Mouse (Mus musculus) CH12.LX (cell line): ENCODE data around the gene Iqca. TPM values are rescaled to one million over a fixed set of nuclear protein-coding genes. Genes with fewer than 3 reads are reported as not detected.
A peak's percentile ranks its signal among the peaks of the same experiment; 100 is the strongest.

Experiments
- DNase-seq: peaks from one replicate; pipeline ENCODE4 v3.0.0-alpha.2; 2013; ENCODE audit errors: extremely low read depth
- H3K27ac ChIP-seq: 2 replicates; pipeline ENCODE4 v1.5.1; 2012; ENCODE audit warnings: low read depth, mild to moderate bottlenecking, control low read depth, moderate library complexity; ENCODE audit not compliant: insufficient read depth
- H3K27me3 ChIP-seq: replicated peaks from 2 replicates; pipeline ENCODE3; 2012; ENCODE audit warnings: inconsistent platforms
- H3K36me3 ChIP-seq, 2 experiments: replicated peaks in 1 of 2; 2 replicates each; pipeline versions ENCODE3 to v1.6.1; 2012; ENCODE audit warnings: inconsistent platforms in 1 of 2, low read length in 1 of 2, mild to moderate bottlenecking in 1 of 2, mixed read lengths in 1 of 2, moderate library complexity in 1 of 2; ENCODE audit not compliant: control insufficient read depth in 1 of 2, insufficient read depth in 1 of 2
- H3K4me1 ChIP-seq, 2 experiments: 2 replicates each; pipeline ENCODE4 v1.6.1; 2012; ENCODE audit warnings: inconsistent platforms in 1 of 2, moderate library complexity in 1 of 2; ENCODE audit not compliant: insufficient read depth in 2 of 2, control insufficient read depth in 1 of 2
- H3K4me2 ChIP-seq: 2 replicates; pipeline ENCODE4 v1.6.1; 2012; ENCODE audit warnings: low read depth, mild to moderate bottlenecking, control low read depth; ENCODE audit not compliant: poor library complexity, insufficient read depth, severe bottlenecking
- H3K4me3 ChIP-seq, 3 experiments: fragments of 150-350 bp in 1 of 3; sonication (generic) in 1 of 3; replicated peaks in 1 of 3; 2 replicates each; pipeline versions ENCODE3 to v1.5.1; 2011 to 2012; ENCODE audit warnings: low read depth in 2 of 3, low read length in 2 of 3, mild to moderate bottlenecking in 2 of 3, moderate library complexity in 2 of 3, control low read depth in 1 of 3, improper control_type of control experiment in 1 of 3, inconsistent platforms in 1 of 3, mixed read lengths in 1 of 3; ENCODE audit not compliant: poor library complexity in 1 of 3
- H3K79me2 ChIP-seq: replicated peaks from 2 replicates; pipeline ENCODE4 v1.6.1; 2012; ENCODE audit warnings: mild to moderate bottlenecking, moderate library complexity; ENCODE audit not compliant: control insufficient read depth, poor library complexity, insufficient read depth, severe bottlenecking; ENCODE audit errors: extremely low read depth
- H3K9ac ChIP-seq: 2 replicates; pipeline ENCODE4 v1.6.1; 2012; ENCODE audit warnings: low read depth, mild to moderate bottlenecking, control low read depth, moderate library complexity; ENCODE audit not compliant: insufficient read depth
- H3K9me3 ChIP-seq: replicated peaks from 2 replicates; pipeline ENCODE3; 2012; ENCODE audit warnings: low read length, inconsistent platforms, mixed read lengths
- BHLHE40 ChIP-seq: IDR thresholded peaks from 2 replicates; pipeline ENCODE4 v1.6.1; 2011; ENCODE audit warnings: mild to moderate bottlenecking, low read depth, low read length, improper control_type of control experiment
- CTCF ChIP-seq, 2 experiments: IDR thresholded peaks in 1 of 2; conservative IDR thresholded peaks in 1 of 2; 2 replicates each; pipeline ENCODE4 v1.5.1; 2011 to 2012; ENCODE audit warnings: low read depth in 2 of 2, low read length in 2 of 2, improper control_type of control experiment in 1 of 2, inconsistent platforms in 1 of 2, mild to moderate bottlenecking in 1 of 2, moderate library complexity in 1 of 2
- EP300 ChIP-seq: IDR thresholded peaks from 2 replicates; pipeline ENCODE4 v1.6.1; 2011; ENCODE audit warnings: low read length, improper control_type of control experiment
- GABPA ChIP-seq: IDR thresholded peaks from 2 replicates; pipeline ENCODE4 v1.6.1; 2012; ENCODE audit warnings: low read depth, low read length, improper control_type of control experiment, inconsistent platforms; ENCODE audit not compliant: insufficient replicate concordance
- HCFC1 ChIP-seq: IDR thresholded peaks from 2 replicates; pipeline ENCODE4 v1.6.1; 2012; ENCODE audit warnings: low read depth, mild to moderate bottlenecking, inconsistent platforms, low read length, improper control_type of control experiment
- JUND ChIP-seq: conservative IDR thresholded peaks from 2 replicates; pipeline ENCODE4 v1.6.1; 2011; ENCODE audit warnings: low read depth, low read length, improper control_type of control experiment
- KAT2A ChIP-seq: IDR thresholded peaks from 2 replicates; pipeline ENCODE4 v1.6.1; 2012; ENCODE audit warnings: low read length, improper control_type of control experiment, inconsistent platforms; ENCODE audit not compliant: insufficient replicate concordance
- MAX ChIP-seq: IDR thresholded peaks from 2 replicates; pipeline ENCODE4 v1.6.1; 2011; ENCODE audit warnings: low read length, improper control_type of control experiment
- MAZ ChIP-seq: IDR thresholded peaks from 2 replicates; pipeline ENCODE4 v1.6.1; 2012; ENCODE audit warnings: low read depth, mild to moderate bottlenecking, inconsistent platforms, low read length, improper control_type of control experiment, moderate library complexity
- MEF2A ChIP-seq: IDR thresholded peaks from 2 replicates; pipeline ENCODE4 v1.6.1; 2014; ENCODE audit warnings: low read depth, mild to moderate bottlenecking, inconsistent platforms, low read length, improper control_type of control experiment, borderline replicate concordance
- MXI1 ChIP-seq: IDR thresholded peaks from 2 replicates; pipeline ENCODE4 v1.6.1; 2011; ENCODE audit warnings: mild to moderate bottlenecking, low read depth, low read length, improper control_type of control experiment
- NELFE ChIP-seq: IDR thresholded peaks from 2 replicates; pipeline ENCODE4 v1.6.1; 2011; ENCODE audit warnings: low read depth, low read length, improper control_type of control experiment
- NRF1 ChIP-seq: IDR thresholded peaks from 2 replicates; pipeline ENCODE4 v1.6.1; 2014; ENCODE audit warnings: low read depth, mild to moderate bottlenecking, inconsistent platforms, low read length, improper control_type of control experiment, moderate library complexity
- POLR2AphosphoS2 ChIP-seq: IDR thresholded peaks from 2 replicates; pipeline ENCODE4 v1.6.1; 2011; ENCODE audit warnings: low read depth, low read length, improper control_type of control experiment
- RAD21 ChIP-seq: IDR thresholded peaks from 2 replicates; pipeline ENCODE4 v1.6.1; 2011; ENCODE audit warnings: low read depth, mild to moderate bottlenecking, low read length, improper control_type of control experiment, moderate library complexity
- SIN3A ChIP-seq: IDR thresholded peaks from 2 replicates; pipeline ENCODE4 v1.6.1; 2012; ENCODE audit warnings: low read length, improper control_type of control experiment, inconsistent platforms
- SMC3 ChIP-seq: IDR thresholded peaks from 2 replicates; pipeline ENCODE4 v1.6.1; 2011; ENCODE audit warnings: low read depth, low read length, improper control_type of control experiment
- TBP ChIP-seq: conservative IDR thresholded peaks from 2 replicates; pipeline ENCODE4 v1.6.1; 2011; ENCODE audit warnings: low read depth, low read length, improper control_type of control experiment
- TCF12 ChIP-seq: IDR thresholded peaks from 2 replicates; pipeline ENCODE4 v1.6.1; 2014; ENCODE audit warnings: low read depth, mild to moderate bottlenecking, inconsistent platforms, low read length, improper control_type of control experiment
- USF1 ChIP-seq: IDR thresholded peaks from 2 replicates; pipeline ENCODE4 v1.6.1; 2014; ENCODE audit warnings: low read depth, mild to moderate bottlenecking, inconsistent platforms, low read length, improper control_type of control experiment
- ZNF384 ChIP-seq: IDR thresholded peaks from 2 replicates; pipeline ENCODE4 v1.6.1; 2012; ENCODE audit warnings: low read depth, low read length, improper control_type of control experiment, inconsistent platforms
- dilution Hi-C: fragments of 300-500 bp; cut with MboI; formaldehyde crosslinking; loops from 2 replicates; pipeline ENCODE4 v1.14.3; 2020; ENCODE audit warnings: low sequenced_read_pairs; ENCODE audit not compliant: extremely low pct_unique_long_range_greater_than_20kb, extremely low pct_ligation_motif_present
- in situ Hi-C: fragments of 300-500 bp; cut with MboI; formaldehyde crosslinking; loops from 3 replicates; pipeline ENCODE4 v1.14.3; 2019; ENCODE audit warnings: low sequenced_read_pairs, low pct_ligation_motif_present, low pct_unique_long_range_greater_than_20kb, mixed read lengths
- polyA plus RNA-seq: library from polyadenylated mRNA; unstranded; fragments of >175 nt; gene quantifications from 2 replicates; pipeline ENCODE4 v1.2.1, GENCODE M21; 2012; ENCODE audit warnings: low read depth; ENCODE audit not compliant: insufficient read length
- total RNA-seq, 2 experiments: library from RNA; depleted of rRNA; stranded (reverse); fragments of 300-350 nt in 1 of 2; fragments of >200 nt in 1 of 2; gene quantifications; 2 replicates each; pipeline ENCODE4 v1.2.3; 2012 to 2014

Gene Iqca
- total RNA-seq (2012; rRNA removed), result not detected in 2 replicates
- 0.19 TPM in 1 of 2 replicates, not detected in the other for total RNA-seq (2014; rRNA removed)
- 1.0 TPM in 1 of 2 replicates, not detected in the other for polyA plus RNA-seq

GRCm38 (mm10) chr1:90153099-90153744, at the start of gene Iqca:
Gene Iqca, minus strand, starts transcription at chr1:90153401.
- in situ Hi-C loops, result no loop called here
- H3K27me3 ChIP-seq, result no peaks in the 10 kb centered on the region
- no peak within 1 kb of the TSS for H3K27ac ChIP-seq
- H3K36me3 ChIP-seq, result no peaks in the 10 kb centered on the region
- DNase-seq, result peak; percentile 85
- H3K9me3 ChIP-seq, result peaks cover 6% of the 10 kb centered on the region
- H3K4me3 ChIP-seq, result peak within 1 kb of the TSS in 2 of 3 experiments; percentile 13 to 24
- peak within 1 kb of the TSS; percentile 84 for H3K4me2 ChIP-seq
- dilution Hi-C loops, result no loop called here
- H3K79me2 ChIP-seq, result no peaks in the 10 kb centered on the region
- TF ChIP-seq GABPA, result no peak
- TF ChIP-seq MXI1, result peak; percentile 91
- TF ChIP-seq NRF1, result no peak
- TF ChIP-seq MAX, result 0 out of 2 replicates have a peak, but pooled peaks have one; percentile 28
- TF ChIP-seq ZNF384, result no peak
- no peak for TF ChIP-seq EP300
- peak; percentile 90 for TF ChIP-seq SIN3A
- no peak for TF ChIP-seq KAT2A
- peak; percentile 33; the same call in 1 of the 2 replicates for TF ChIP-seq TCF12
- TF ChIP-seq SMC3, result peak; percentile 15; the same call in 1 of the 2 replicates
- TF ChIP-seq JUND, result no peak
- TF ChIP-seq TBP, result no peak
- no peak; the same call in 1 of the 2 replicates for TF ChIP-seq RAD21
- 0 out of 2 replicates have a peak, but pooled peaks have one; percentile 8 for TF ChIP-seq BHLHE40
- 0 out of 2 replicates have a peak, but pooled peaks have one; percentile 24 for TF ChIP-seq NELFE
- no peak for TF ChIP-seq USF1
- TF ChIP-seq POLR2AphosphoS2, result no peak
- TF ChIP-seq MEF2A, result 0 out of 2 replicates have a peak, but pooled peaks have one; percentile 13
- no peak for TF ChIP-seq MAZ
- TF ChIP-seq HCFC1, result peak; percentile 20; the same call in 1 of the 2 replicates
- peak in 1 of 2 experiments; percentile 23; a peak in 2 of 4 replicates for TF ChIP-seq CTCF (conservative IDR thresholded peaks at IDR 0.05 in 1 of 2, IDR thresholded peaks at IDR 0.05 in 1 of 2; ENCODE audit: low read depth in 2 of 2, low read length in 2 of 2)
- H3K4me1 ChIP-seq, result peaks cover 10 to 19% of the 10 kb centered on the region in 2 experiments
- H3K9ac ChIP-seq, result no peak within 1 kb of the TSS
